Mouse (Mus musculus): ENCODE data around the gene Alk. TPM values are rescaled to one million over a fixed set of nuclear protein-coding genes. Genes with fewer than 3 reads are reported as not detected.
A peak's percentile ranks its signal among the peaks of the same experiment; 100 is the strongest.

Alk gene
- polyA plus RNA-seq, 1 experiment from 2014 or later, result 4.7 TPM

- no peaks in the 10 kb centered on the region for H3K36me3 ChIP-seq (ENCODE audit: control insufficient read depth, insufficient read depth)
- no peaks in the 10 kb centered on the region for H3K9me3 ChIP-seq (ENCODE audit: control insufficient read depth, low read length)
- H3K27me3 ChIP-seq (replicated peaks; ENCODE audit: control insufficient read depth, insufficient read depth, low read length), result no peaks in the 10 kb centered on the region
- no peak overlapping the region for H3K9ac ChIP-seq (replicated peaks; ENCODE audit: low read depth, low read length)
- no peak overlapping the region for H3K4me2 ChIP-seq (ENCODE audit: low read length)
- no peak for ATAC-seq
- 74% methylated on average over 4 of the region's 4 CpGs for WGBS
- H3K27ac ChIP-seq (ENCODE audit: low read length), result no peak overlapping the region
- H3K4me1 ChIP-seq (replicated peaks; ENCODE audit: control insufficient read depth, insufficient read depth, low read length), result no peaks in the 10 kb centered on the region
- no peak overlapping the region for H3K4me3 ChIP-seq (replicated peaks; ENCODE audit: low read length)
These were observed 278.5 kb downstream of the Alk start for GRCm38 (mm10) chr17:72325941-72326340.

DNA sequence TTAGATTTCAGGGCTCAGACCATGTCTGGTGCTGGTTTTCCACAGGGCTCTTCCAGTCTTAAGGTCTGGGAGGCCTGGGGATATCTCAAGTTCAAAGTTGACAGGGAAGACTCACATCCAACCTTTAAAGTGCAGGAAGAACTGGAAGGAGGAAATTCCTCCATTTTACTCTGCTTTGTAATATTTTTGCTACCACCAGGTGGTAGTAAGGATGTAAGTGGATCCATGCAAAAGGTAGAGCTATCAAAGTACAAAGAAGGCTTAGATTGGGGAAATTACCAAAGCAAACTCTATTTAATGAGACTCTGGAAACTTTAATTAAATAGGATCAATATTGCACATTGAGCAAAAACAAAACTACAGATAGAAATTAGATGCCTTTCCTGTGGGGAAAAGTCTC lies 284.9 kb downstream of the Alk start:
- ATAC-seq, result no peak
- no peaks in the 10 kb centered on the region for H3K36me3 ChIP-seq (ENCODE audit: control insufficient read depth, insufficient read depth)
- H3K4me2 ChIP-seq (ENCODE audit: low read length), result no peak overlapping the region
- H3K4me3 ChIP-seq (replicated peaks; ENCODE audit: low read length), result no peak overlapping the region
- H3K4me1 ChIP-seq (replicated peaks; ENCODE audit: control insufficient read depth, insufficient read depth, low read length), result no peaks in the 10 kb centered on the region
- H3K27ac ChIP-seq (ENCODE audit: low read length), result no peak overlapping the region
- H3K9ac ChIP-seq (replicated peaks; ENCODE audit: low read depth, low read length), result no peak overlapping the region
- H3K27me3 ChIP-seq (replicated peaks; ENCODE audit: control insufficient read depth, insufficient read depth, low read length), result no peaks in the 10 kb centered on the region
- no peaks in the 10 kb centered on the region for H3K9me3 ChIP-seq (ENCODE audit: control insufficient read depth, low read length)

DNA sequence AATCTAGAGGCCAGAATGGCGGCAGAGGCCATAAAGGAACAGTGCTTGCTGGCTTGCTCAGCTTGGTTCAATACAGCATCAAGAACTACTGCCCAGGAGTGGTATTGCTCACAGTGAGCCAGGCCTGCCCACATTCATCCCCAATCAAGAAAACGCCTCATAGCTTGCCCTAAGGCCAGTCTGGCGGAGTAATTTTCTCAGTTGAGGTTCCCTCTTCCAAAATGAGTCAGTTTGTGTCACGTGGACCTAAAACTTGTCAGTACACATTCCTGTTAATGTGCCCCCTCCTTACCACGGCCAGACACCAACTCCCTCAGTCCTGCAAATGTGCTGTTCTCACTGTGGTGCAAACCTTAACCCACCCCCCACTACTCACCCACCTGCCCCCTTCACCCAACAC lies 304.8 kb downstream of the Alk start:
- no peaks in the 10 kb centered on the region for H3K27me3 ChIP-seq (replicated peaks; ENCODE audit: control insufficient read depth, insufficient read depth, low read length)
- H3K9ac ChIP-seq (replicated peaks; ENCODE audit: low read depth, low read length), result no peak overlapping the region
- no peak overlapping the region for H3K4me2 ChIP-seq (ENCODE audit: low read length)
- H3K4me3 ChIP-seq (replicated peaks; ENCODE audit: low read length), result no peak overlapping the region
- WGBS, result 93% methylated on average over 5 of the region's 5 CpGs
- no peaks in the 10 kb centered on the region for H3K36me3 ChIP-seq (ENCODE audit: control insufficient read depth, insufficient read depth)
- no peak for ATAC-seq
- H3K4me1 ChIP-seq (replicated peaks; ENCODE audit: control insufficient read depth, insufficient read depth, low read length), result no peaks in the 10 kb centered on the region
- H3K9me3 ChIP-seq (ENCODE audit: control insufficient read depth, low read length), result no peaks in the 10 kb centered on the region
- no peak overlapping the region for H3K27ac ChIP-seq (ENCODE audit: low read length)

DNA sequence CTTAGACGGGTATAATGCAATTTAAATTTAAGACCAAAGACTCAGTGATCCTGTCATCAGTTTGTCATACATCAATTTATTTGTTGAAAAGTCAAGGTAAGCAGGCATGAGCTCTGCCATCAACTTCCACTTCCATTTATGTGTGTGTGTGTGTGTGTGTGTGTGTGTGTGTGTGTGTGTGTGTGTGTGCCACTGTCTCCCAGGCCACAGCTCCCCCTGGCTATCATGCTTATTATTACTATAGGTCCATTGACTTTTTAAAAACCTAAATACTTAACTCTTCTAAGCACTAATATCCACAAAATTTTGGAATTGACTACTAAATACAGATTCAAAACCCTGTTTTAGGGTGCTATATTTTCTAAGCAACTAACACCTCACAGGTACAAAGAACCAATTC lies 308.1 kb downstream of the Alk start:
- H3K9me3 ChIP-seq (ENCODE audit: control insufficient read depth, low read length), result no peaks in the 10 kb centered on the region

DNA sequence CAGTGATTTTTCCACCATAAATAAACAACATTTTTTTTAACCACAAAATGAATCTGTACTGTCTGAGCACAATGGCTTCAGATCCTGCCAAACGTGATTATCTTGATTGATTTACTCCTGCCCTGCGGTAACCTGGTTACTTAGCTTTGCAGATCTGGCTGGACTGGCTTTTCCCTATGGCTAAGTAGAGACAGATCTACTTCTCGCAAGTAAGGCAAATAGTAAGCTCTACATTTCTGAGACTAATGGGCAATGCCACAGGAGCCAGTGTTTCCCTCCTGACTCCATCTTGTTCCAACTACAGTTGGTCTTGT lies 311.2 kb downstream of the Alk start:
- no peaks in the 10 kb centered on the region for H3K36me3 ChIP-seq (ENCODE audit: control insufficient read depth, insufficient read depth)
- no peak overlapping the region for H3K4me3 ChIP-seq (replicated peaks; ENCODE audit: low read length)
- no peaks in the 10 kb centered on the region for H3K27me3 ChIP-seq (replicated peaks; ENCODE audit: control insufficient read depth, insufficient read depth, low read length)
- 31% methylated on average over 3 of the region's 3 CpGs for WGBS
- no peak overlapping the region for H3K9ac ChIP-seq (replicated peaks; ENCODE audit: low read depth, low read length)
- H3K27ac ChIP-seq (ENCODE audit: low read length), result no peak overlapping the region
- H3K4me1 ChIP-seq (replicated peaks; ENCODE audit: control insufficient read depth, insufficient read depth, low read length), result peaks cover 3% of the 10 kb centered on the region; the same call in 1 of the 2 replicates
- no peak overlapping the region for H3K4me2 ChIP-seq (ENCODE audit: low read length)
- ATAC-seq, result no peak
- H3K9me3 ChIP-seq (ENCODE audit: control insufficient read depth, low read length), result no peaks in the 10 kb centered on the region

More for the DNA sequence above, 308.1 kb downstream of the Alk start:
- Histone ChIP-seq H3K4me3 (replicated peaks; ENCODE audit: low read length) (no peak overlapping the region), H3K27me3 (replicated peaks; ENCODE audit: control insufficient read depth, insufficient read depth, low read length) (no peaks in the 10 kb centered on the region), H3K4me1 (replicated peaks; ENCODE audit: control insufficient read depth, insufficient read depth, low read length) (peaks cover 3% of the 10 kb centered on the region; the same call in 1 of the 2 replicates), H3K9ac (replicated peaks; ENCODE audit: low read depth, low read length) (no peak overlapping the region), H3K4me2 (ENCODE audit: low read length) (no peak overlapping the region), H3K27ac (ENCODE audit: low read length) (no peak overlapping the region), H3K36me3 (ENCODE audit: control insufficient read depth, insufficient read depth) (no peaks in the 10 kb centered on the region)
- WGBS, result 84% methylated on average over 1 of the region's 1 CpGs
- ATAC-seq, result no peak

- Histone ChIP-seq H3K36me3 (ENCODE audit: control insufficient read depth, insufficient read depth) (no peaks in the 10 kb centered on the region), H3K27ac (ENCODE audit: low read length) (no peak overlapping the region), H3K4me1 (replicated peaks; ENCODE audit: control insufficient read depth, insufficient read depth, low read length) (peaks cover 3% of the 10 kb centered on the region; the same call in 1 of the 2 replicates), H3K4me3 (replicated peaks; ENCODE audit: low read length) (no peak overlapping the region), H3K4me2 (ENCODE audit: low read length) (no peak overlapping the region), H3K9ac (replicated peaks; ENCODE audit: low read depth, low read length) (no peak overlapping the region), H3K9me3 (ENCODE audit: control insufficient read depth, low read length) (no peaks in the 10 kb centered on the region), H3K27me3 (replicated peaks; ENCODE audit: control insufficient read depth, insufficient read depth, low read length) (no peaks in the 10 kb centered on the region)
- ATAC-seq, result peak; percentile 66
- WGBS, result 51% methylated on average over 6 of the region's 6 CpGs
These were observed 311.8 kb downstream of the Alk start for GRCm38 (mm10) chr17:72292444-72293266.

GRCm38 (mm10) chr17:72285961-72286360 lies 318.5 kb downstream of the Alk start:
- 13% methylated on average over 3 of the region's 3 CpGs for WGBS
- H3K27ac ChIP-seq (ENCODE audit: low read length), result no peak overlapping the region
- no peak for ATAC-seq
- H3K9ac ChIP-seq (replicated peaks; ENCODE audit: low read depth, low read length), result no peak overlapping the region
- H3K4me1 ChIP-seq (replicated peaks; ENCODE audit: control insufficient read depth, insufficient read depth, low read length), result no peaks in the 10 kb centered on the region
- H3K27me3 ChIP-seq (replicated peaks; ENCODE audit: control insufficient read depth, insufficient read depth, low read length), result no peaks in the 10 kb centered on the region
- no peaks in the 10 kb centered on the region for H3K9me3 ChIP-seq (ENCODE audit: control insufficient read depth, low read length)
- H3K4me2 ChIP-seq (ENCODE audit: low read length), result no peak overlapping the region
- H3K36me3 ChIP-seq (ENCODE audit: control insufficient read depth, insufficient read depth), result no peaks in the 10 kb centered on the region
- H3K4me3 ChIP-seq (replicated peaks; ENCODE audit: low read length), result no peak overlapping the region

- ATAC-seq, result no peak
- Histone ChIP-seq H3K4me3 (replicated peaks; ENCODE audit: low read length) (no peak overlapping the region), H3K4me1 (replicated peaks; ENCODE audit: control insufficient read depth, insufficient read depth, low read length) (no peaks in the 10 kb centered on the region), H3K27me3 (replicated peaks; ENCODE audit: control insufficient read depth, insufficient read depth, low read length) (no peaks in the 10 kb centered on the region), H3K9me3 (ENCODE audit: control insufficient read depth, low read length) (peaks cover 7% of the 10 kb centered on the region; the same call in 1 of the 2 replicates), H3K27ac (ENCODE audit: low read length) (no peak overlapping the region), H3K36me3 (ENCODE audit: control insufficient read depth, insufficient read depth) (no peaks in the 10 kb centered on the region), H3K9ac (replicated peaks; ENCODE audit: low read depth, low read length) (no peak overlapping the region), H3K4me2 (ENCODE audit: low read length) (no peak overlapping the region)
These were observed 326.1 kb downstream of the Alk start for GRCm38 (mm10) chr17:72278296-72278695.

- no peak for ATAC-seq
- 87% methylated on average over 6 of the region's 6 CpGs for WGBS
- no peak overlapping the region for H3K9ac ChIP-seq (replicated peaks; ENCODE audit: low read depth, low read length)
These were observed 327.6 kb downstream of the Alk start for GRCm38 (mm10) chr17:72276778-72277177.

More at GRCm38 (mm10) chr17:72276778-72277177, 327.6 kb downstream of the Alk start:
- Histone ChIP-seq H3K4me1 (replicated peaks; ENCODE audit: control insufficient read depth, insufficient read depth, low read length) (no peaks in the 10 kb centered on the region), H3K27ac (ENCODE audit: low read length) (no peak overlapping the region), H3K36me3 (ENCODE audit: control insufficient read depth, insufficient read depth) (no peaks in the 10 kb centered on the region), H3K9me3 (ENCODE audit: control insufficient read depth, low read length) (peaks cover 7% of the 10 kb centered on the region; the same call in 1 of the 2 replicates), H3K4me3 (replicated peaks; ENCODE audit: low read length) (no peak overlapping the region), H3K4me2 (ENCODE audit: low read length) (no peak overlapping the region), H3K27me3 (replicated peaks; ENCODE audit: control insufficient read depth, insufficient read depth, low read length) (no peaks in the 10 kb centered on the region)

Data from forebrain, embryonic 16.5 days (tissue).